Mouse (Mus musculus) neural tube, postnatal 0 days (tissue): ENCODE measurements around the gene Gm28961. TPM values are rescaled to one million over a fixed set of nuclear protein-coding genes. Genes with fewer than 3 reads are reported as not detected.

Experiments
- polyA plus RNA-seq: library from polyadenylated mRNA; unstranded; fragments of >200 nt; fragmentation: Nextera tagmentation; extraction: Ambion mirVana; gene quantifications from 2 replicates; pipeline ENCODE4 v1.2.1, GENCODE M21; 2015

Gene Gm28961
- not detected in 2 replicates for polyA plus RNA-seq

GRCm38 (mm10) chrY:57705397-57705796, at the start of gene Gm28961:
TSS of gene Gm28961 (plus strand) at chrY:57705697.

Other genes starting within 250 kb of the Gm28961 start
- not detected in 2 replicates for gene Gm21943, start 172.0 kb upstream of the Gm28961 start, polyA plus RNA-seq